Mouse (Mus musculus) lung, embryonic 16.5 days (tissue): ENCODE data around the gene Gm19402. TPM values are rescaled to one million over a fixed set of nuclear protein-coding genes. Genes with fewer than 3 reads are reported as not detected.
"Not testable (repeated sequence)": the region's sequence is repeated elsewhere in the genome, so short reads cannot be mapped to it uniquely, and the experiment has no call there.

ENCODE experiments used
- ATAC-seq: fragments of 200-750 bp; cut with Nextera tagmentation; 2 replicates; pipeline ENCODE4 v1.8.0; 2017; ENCODE audit warnings: low read depth, mild to moderate bottlenecking, moderate library complexity
- H3K27ac ChIP-seq: fragments of 300-500 bp; sonication (generic); 2 replicates; pipeline ENCODE4 v1.5.1; 2014; ENCODE audit warnings: mild to moderate bottlenecking, control low read depth, low read length
- H3K27me3 ChIP-seq: fragments of 300-500 bp; sonication (generic); 2 replicates; pipeline ENCODE4 v1.6.1; 2014; ENCODE audit warnings: low read depth, low read length, mixed read lengths; ENCODE audit not compliant: control insufficient read depth, insufficient read depth
- H3K36me3 ChIP-seq: fragments of 300-500 bp; sonication (generic); 2 replicates; pipeline ENCODE4 v1.6.1; 2014; ENCODE audit warnings: low read length; ENCODE audit not compliant: control insufficient read depth, insufficient read depth
- H3K4me1 ChIP-seq: fragments of 300-500 bp; sonication (generic); replicated peaks from 2 replicates; pipeline ENCODE4 v1.6.1; 2014; ENCODE audit warnings: low read length, mixed read lengths; ENCODE audit not compliant: control insufficient read depth, insufficient read depth
- H3K4me2 ChIP-seq: fragments of 300-500 bp; sonication (generic); 2 replicates; pipeline ENCODE4 v1.6.1; 2014; ENCODE audit warnings: low read depth, low read length, control low read depth
- H3K4me3 ChIP-seq: fragments of 300-500 bp; sonication (generic); 2 replicates; pipeline ENCODE4 v1.5.1; 2014; ENCODE audit warnings: mild to moderate bottlenecking, low read length, control low read depth
- H3K9ac ChIP-seq: fragments of 300-500 bp; sonication (generic); 2 replicates; pipeline ENCODE4 v1.6.1; 2014; ENCODE audit warnings: low read length, control low read depth
- H3K9me3 ChIP-seq: fragments of 300-500 bp; sonication (generic); 2 replicates; pipeline ENCODE4 v1.6.1; 2016; ENCODE audit warnings: low read length; ENCODE audit not compliant: control insufficient read depth
- WGBS: fragments of 180-500 bp; shearing (Covaris S2); extraction: QIAGEN DNeasy Blood & Tissue Kit; methylation state at CpG from one replicate; pipeline ENCODE4 v1.1.7; 2014; 5-methylcytosine and 5-hydroxymethylcytosine counted together
- polyA plus RNA-seq: library from polyadenylated mRNA; unstranded; fragments of >200 nt; fragmentation: Nextera tagmentation; extraction: Ambion mirVana; gene quantifications from 2 replicates; pipeline ENCODE4 v1.2.1, GENCODE M21; 2015

The Gm19402 gene
- polyA plus RNA-seq, result not detected in 2 replicates

DNA sequence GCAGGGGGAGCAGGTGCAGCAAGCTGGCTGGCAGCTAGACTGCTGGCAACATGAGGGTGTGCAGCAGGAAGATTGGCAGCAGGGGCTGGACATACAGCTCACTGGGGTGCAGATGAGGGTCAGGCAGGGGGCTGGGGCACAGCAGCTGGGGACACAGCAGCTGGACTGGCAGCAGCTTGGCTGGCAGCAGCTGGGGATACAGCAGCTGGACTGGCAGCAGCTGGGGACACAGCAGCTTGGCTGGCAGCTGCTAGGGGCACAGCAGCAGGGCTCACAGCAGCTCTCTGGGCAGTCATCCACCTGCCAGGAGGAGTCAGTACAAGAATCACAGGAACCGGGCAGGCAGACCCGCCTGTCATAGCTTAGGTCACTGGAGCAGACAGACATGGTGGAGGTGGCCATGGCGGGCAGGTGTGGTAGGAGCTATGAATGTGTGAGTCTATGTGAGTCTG is at the start of gene Gm19402:
Gene Gm19402, minus strand, starts transcription at position 402 of the 452 bp plus-strand sequence.
- H3K36me3 ChIP-seq, H3K9me3 ChIP-seq, H3K4me2 ChIP-seq, H3K4me3 ChIP-seq, H3K9ac ChIP-seq, H3K4me1 ChIP-seq, H3K27ac ChIP-seq, ATAC-seq: not testable (repeated sequence)
- H3K27me3 ChIP-seq, result peaks cover 23% of the 10 kb centered on the region
- WGBS, result 75% methylated on average over 3 of the region's 3 CpGs

- no peak for ATAC-seq
- H3K9me3 ChIP-seq, result peaks cover 4% of the 10 kb centered on the region; the same call in 1 of the 2 replicates
- no peaks in the 10 kb centered on the region for H3K27me3 ChIP-seq
- no peak overlapping the region for H3K4me2 ChIP-seq
- no peaks in the 10 kb centered on the region for H3K36me3 ChIP-seq
- no peak overlapping the region for H3K27ac ChIP-seq
- no peaks in the 10 kb centered on the region for H3K4me1 ChIP-seq
- no peak overlapping the region for H3K9ac ChIP-seq
- 80% methylated on average over 4 of the region's 4 CpGs for WGBS
- H3K4me3 ChIP-seq, result no peak overlapping the region
Observed at GRCm38 (mm10) chr10:77738929-77739328, 48.4 kb upstream of the Gm19402 start.

DNA sequence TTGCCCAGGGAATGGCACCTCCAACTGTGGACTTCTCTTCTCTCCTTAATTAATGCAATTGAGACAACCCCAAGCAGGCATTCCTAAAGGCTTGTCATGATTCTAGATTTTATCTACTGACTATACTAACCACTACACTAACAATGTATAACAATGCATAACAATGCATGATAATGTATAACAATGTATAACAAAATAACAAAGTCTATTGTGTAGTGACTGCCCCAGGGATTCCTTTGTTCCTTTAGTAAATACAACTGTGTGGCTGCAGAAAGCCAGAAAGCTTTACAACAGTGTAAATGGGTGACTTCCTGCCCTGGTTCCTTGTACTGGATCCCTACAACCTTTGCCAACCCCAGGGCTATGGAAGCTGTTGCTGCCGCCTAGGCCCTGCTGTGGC is 45.4 kb upstream of the Gm19402 start:
- no peak overlapping the region for H3K4me2 ChIP-seq
- ATAC-seq, result no peak
- H3K4me1 ChIP-seq, result no peaks in the 10 kb centered on the region
- WGBS, result 90% methylated on average over 1 of the region's 1 CpGs
- H3K9me3 ChIP-seq, result peaks cover 4% of the 10 kb centered on the region; the same call in 1 of the 2 replicates
- H3K36me3 ChIP-seq, result no peaks in the 10 kb centered on the region
- H3K4me3 ChIP-seq, result no peak overlapping the region
- no peak overlapping the region for H3K9ac ChIP-seq
- H3K27ac ChIP-seq, result no peak overlapping the region
- H3K27me3 ChIP-seq, result no peaks in the 10 kb centered on the region

DNA sequence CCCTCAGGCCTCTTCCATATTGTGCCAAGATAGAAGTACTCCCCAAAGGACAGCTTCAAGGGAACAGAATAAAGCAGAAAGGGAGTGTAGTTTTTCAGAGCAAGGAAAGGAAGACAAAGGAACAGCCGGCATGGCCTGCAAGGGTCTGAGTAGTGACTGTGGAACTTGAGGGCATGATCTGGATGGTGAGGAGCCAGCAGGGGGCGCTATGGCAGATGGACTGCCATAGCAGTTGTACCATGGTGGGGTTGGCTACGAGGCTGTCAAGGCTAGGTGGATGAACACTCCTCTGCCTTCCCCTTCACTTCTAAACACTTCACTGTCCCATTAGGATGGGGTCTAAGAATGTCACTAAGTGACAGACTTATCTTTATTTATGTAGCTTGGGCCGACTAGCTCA is 38.7 kb upstream of the Gm19402 start:
- Histone ChIP-seq H3K4me2 (no peak overlapping the region), H3K4me1 (no peaks in the 10 kb centered on the region), H3K27ac (no peak overlapping the region), H3K9me3 (no peaks in the 10 kb centered on the region), H3K36me3 (no peaks in the 10 kb centered on the region), H3K4me3 (no peak overlapping the region), H3K9ac (no peak overlapping the region), H3K27me3 (no peaks in the 10 kb centered on the region)
- 38% methylated on average over 4 of the region's 4 CpGs for WGBS
- ATAC-seq, result no peak

GRCm38 (mm10) chr10:77728280-77728679 is 37.7 kb upstream of the Gm19402 start:
- H3K4me1 ChIP-seq, result no peaks in the 10 kb centered on the region
- H3K27me3 ChIP-seq, result no peaks in the 10 kb centered on the region
- H3K36me3 ChIP-seq, result no peaks in the 10 kb centered on the region
- H3K9ac ChIP-seq, result no peak overlapping the region
- H3K27ac ChIP-seq, result no peak overlapping the region
- 51% methylated on average over 4 of the region's 4 CpGs for WGBS
- no peaks in the 10 kb centered on the region for H3K9me3 ChIP-seq
- H3K4me2 ChIP-seq, result no peak overlapping the region
- ATAC-seq, result no peak
- no peak overlapping the region for H3K4me3 ChIP-seq

- no peak for ATAC-seq
- Histone ChIP-seq H3K4me1 (no peaks in the 10 kb centered on the region), H3K9me3 (no peaks in the 10 kb centered on the region), H3K4me3 (no peak within 1 kb of the TSS), H3K27ac (no peak within 1 kb of the TSS), H3K27me3 (no peaks in the 10 kb centered on the region), H3K9ac (no peak within 1 kb of the TSS), H3K36me3 (no peaks in the 10 kb centered on the region), H3K4me2 (no peak within 1 kb of the TSS)
- 16% methylated on average over 3 of the region's 3 CpGs for WGBS
Observed at GRCm38 (mm10) chr10:77726186-77726585, 35.6 kb upstream of the Gm19402 start, which contains the start of gene Gm10100. Gene Gm10100 (plus strand): TSS chr10:77726486.

DNA sequence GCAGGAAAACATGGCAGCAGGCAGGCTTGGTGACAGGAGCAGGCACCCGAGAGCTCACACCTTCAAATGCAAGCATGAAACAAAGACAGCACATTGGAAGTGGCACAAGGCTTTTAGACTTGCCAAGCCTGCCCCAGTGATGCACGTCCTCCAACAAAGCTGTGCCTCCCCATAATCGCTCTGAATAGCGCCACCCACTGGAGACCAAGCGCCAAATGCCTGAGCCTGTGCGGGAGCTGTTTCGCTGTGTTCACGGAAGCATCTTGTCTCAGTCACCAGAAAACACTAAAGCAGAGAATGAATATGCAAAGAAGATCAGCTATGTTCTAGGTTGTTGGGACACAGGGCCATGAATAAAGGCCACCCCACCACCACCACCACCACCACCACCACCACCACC is 34.3 kb upstream of the Gm19402 start:
- Histone ChIP-seq H3K4me1 (no peaks in the 10 kb centered on the region), H3K27ac (no peak overlapping the region), H3K9ac (no peak overlapping the region), H3K27me3 (no peaks in the 10 kb centered on the region), H3K4me3 (no peak overlapping the region), H3K4me2 (no peak overlapping the region), H3K36me3 (no peaks in the 10 kb centered on the region), H3K9me3 (no peaks in the 10 kb centered on the region)
- WGBS, result 73% methylated on average over 8 of the region's 8 CpGs
- ATAC-seq, result no peak

GRCm38 (mm10) chr10:77720299-77720698 is 29.7 kb upstream of the Gm19402 start, which contains the start of gene Krtap12-1:
Gene Krtap12-1 (plus strand): TSS chr10:77720599.
- 74% methylated on average over 1 of the region's 1 CpGs for WGBS
- H3K4me2 ChIP-seq, H3K9me3 ChIP-seq, H3K4me3 ChIP-seq, H3K9ac ChIP-seq, H3K4me1 ChIP-seq, ATAC-seq, H3K27ac ChIP-seq, H3K27me3 ChIP-seq, H3K36me3 ChIP-seq: not testable (repeated sequence)

- Histone ChIP-seq H3K9me3 (no peaks in the 10 kb centered on the region), H3K27me3 (no peaks in the 10 kb centered on the region), H3K4me3 (no peak within 1 kb of the TSS), H3K27ac (no peak within 1 kb of the TSS), H3K36me3 (no peaks in the 10 kb centered on the region), H3K9ac (no peak within 1 kb of the TSS), H3K4me2 (no peak within 1 kb of the TSS), H3K4me1 (no peaks in the 10 kb centered on the region)
- WGBS, result 88% methylated on average over 1 of the region's 1 CpGs
- ATAC-seq, result no peak
Observed at GRCm38 (mm10) chr10:77715507-77715906, 24.9 kb upstream of the Gm19402 start, which contains the start of gene Gm10142. Gene Gm10142 (plus strand): TSS chr10:77715807.

- Histone ChIP-seq H3K27ac (no peak overlapping the region), H3K9me3 (no peaks in the 10 kb centered on the region), H3K27me3 (no peaks in the 10 kb centered on the region), H3K4me3 (no peak overlapping the region), H3K4me1 (no peaks in the 10 kb centered on the region), H3K4me2 (no peak overlapping the region), H3K9ac (no peak overlapping the region), H3K36me3 (no peaks in the 10 kb centered on the region)
- WGBS, result 55% methylated on average over 4 of the region's 4 CpGs
- ATAC-seq, result no peak
Observed at GRCm38 (mm10) chr10:77713734-77714133, 23.2 kb upstream of the Gm19402 start.
